Mouse (Mus musculus): ENCODE results near the gene Olfr994. TPM values are rescaled to one million over a fixed set of nuclear protein-coding genes. Genes with fewer than 3 reads are reported as not detected.

The Olfr994 gene
- polyA plus RNA-seq (2012; rRNA removed) = not detected in 2 replicates

GRCm38 (mm10) chr2:85436351-85436750 lies at the start of gene Olfr994:
TSS of gene Olfr994 (minus strand) at chr2:85436451.
- DNase-seq (ENCODE audit: low read depth) = no peak
- TF ChIP-seq CTCF (IDR thresholded peaks at IDR 0.05; ENCODE audit: borderline replicate concordance, extremely low read depth, insufficient read depth, insufficient read length) (no peak), POLR2A (IDR thresholded peaks at IDR 0.05; ENCODE audit: borderline replicate concordance, extremely low read depth, insufficient read depth, insufficient read length, poor library complexity, severe bottlenecking) (no peak)

GRCm38 (mm10) chr2:85466801-85467325 lies 30.6 kb upstream of the Olfr994 start:
- no peak for DNase-seq (ENCODE audit: low read depth)
- TF ChIP-seq CTCF (IDR thresholded peaks at IDR 0.05; ENCODE audit: borderline replicate concordance, extremely low read depth, insufficient read depth, insufficient read length) (no peak), POLR2A (IDR thresholded peaks at IDR 0.05; ENCODE audit: borderline replicate concordance, extremely low read depth, insufficient read depth, insufficient read length, poor library complexity, severe bottlenecking) (no peak)

- no peak for DNase-seq (ENCODE audit: low read depth)
- TF ChIP-seq POLR2A (IDR thresholded peaks at IDR 0.05; ENCODE audit: borderline replicate concordance, extremely low read depth, insufficient read depth, insufficient read length, poor library complexity, severe bottlenecking) (no peak), CTCF (IDR thresholded peaks at IDR 0.05; ENCODE audit: borderline replicate concordance, extremely low read depth, insufficient read depth, insufficient read length) (no peak)
These were observed 7.3 kb upstream of the Olfr994 start, which contains the start of gene Olfr995 for GRCm38 (mm10) chr2:85443539-85443938. TSS of gene Olfr995 (minus strand) at chr2:85443639.

- DNase-seq (ENCODE audit: low read depth) = no peak
- no peak for TF ChIP-seq POLR2A (IDR thresholded peaks at IDR 0.05; ENCODE audit: borderline replicate concordance, extremely low read depth, insufficient read depth, insufficient read length, poor library complexity, severe bottlenecking)
- TF ChIP-seq CTCF (IDR thresholded peaks at IDR 0.05; ENCODE audit: borderline replicate concordance, extremely low read depth, insufficient read depth, insufficient read length) = no peak
These were observed 6.3 kb upstream of the Olfr994 start for GRCm38 (mm10) chr2:85442546-85442945.

- no peak for DNase-seq (ENCODE audit: low read depth)
- TF ChIP-seq POLR2A (IDR thresholded peaks at IDR 0.05; ENCODE audit: borderline replicate concordance, extremely low read depth, insufficient read depth, insufficient read length, poor library complexity, severe bottlenecking) = no peak
- TF ChIP-seq CTCF (IDR thresholded peaks at IDR 0.05; ENCODE audit: borderline replicate concordance, extremely low read depth, insufficient read depth, insufficient read length) = no peak
These were observed 10.4 kb downstream of the Olfr994 start for GRCm38 (mm10) chr2:85425893-85426292.

GRCm38 (mm10) chr2:85414777-85415176 lies 21.5 kb downstream of the Olfr994 start, which contains the start of gene Olfr993:
TSS of gene Olfr993 (minus strand) at chr2:85414877.
- TF ChIP-seq CTCF (IDR thresholded peaks at IDR 0.05; ENCODE audit: borderline replicate concordance, extremely low read depth, insufficient read depth, insufficient read length) (no peak), POLR2A (IDR thresholded peaks at IDR 0.05; ENCODE audit: borderline replicate concordance, extremely low read depth, insufficient read depth, insufficient read length, poor library complexity, severe bottlenecking) (no peak)
- no peak for DNase-seq (ENCODE audit: low read depth)

- DNase-seq (ENCODE audit: low read depth) = no peak
- TF ChIP-seq CTCF (IDR thresholded peaks at IDR 0.05; ENCODE audit: borderline replicate concordance, extremely low read depth, insufficient read depth, insufficient read length) (no peak), POLR2A (IDR thresholded peaks at IDR 0.05; ENCODE audit: borderline replicate concordance, extremely low read depth, insufficient read depth, insufficient read length, poor library complexity, severe bottlenecking) (no peak)
These were observed 26.9 kb downstream of the Olfr994 start, which contains the start of gene Olfr992 for GRCm38 (mm10) chr2:85409369-85409768. TSS of gene Olfr992 (minus strand) at chr2:85409469.

Other genes starting within 250 kb of the Olfr994 start
- gene Lrrc55, start 239.3 kb downstream of the Olfr994 start, polyA plus RNA-seq (2012; rRNA removed) = 16.6 and 20.2 TPM in 2 replicates
- gene Olfr987, start 97.1 kb downstream of the Olfr994 start, polyA plus RNA-seq (2012; rRNA removed) = not detected in 2 replicates
- gene Olfr988, start 73.2 kb downstream of the Olfr994 start, polyA plus RNA-seq (2012; rRNA removed) = not detected in 2 replicates
- gene Olfr992, start 27.0 kb downstream of the Olfr994 start, polyA plus RNA-seq (2012; rRNA removed) = not detected in 2 replicates
- not detected in 2 replicates for gene Olfr993, start 21.6 kb downstream of the Olfr994 start, polyA plus RNA-seq (2012; rRNA removed)
- not detected in 2 replicates for gene Olfr995, start 7.2 kb upstream of the Olfr994 start, polyA plus RNA-seq (2012; rRNA removed)
- gene 4833423E24Rik, start 82.6 kb upstream of the Olfr994 start, polyA plus RNA-seq (2012; rRNA removed) = 0.10 and 0.24 TPM in 2 replicates
- gene Olfr996, start 142.8 kb upstream of the Olfr994 start, polyA plus RNA-seq (2012; rRNA removed) = not detected in 2 replicates
- not detected in 2 replicates for gene Olfr998, start 152.5 kb upstream of the Olfr994 start, polyA plus RNA-seq (2012; rRNA removed)
- not detected in 2 replicates for gene Olfr1000, start 175.5 kb upstream of the Olfr994 start, polyA plus RNA-seq (2012; rRNA removed)
- not detected in 2 replicates for gene Olfr1002, start 214.3 kb upstream of the Olfr994 start, polyA plus RNA-seq (2012; rRNA removed)
- gene Olfr154, start 228.0 kb upstream of the Olfr994 start, polyA plus RNA-seq (2012; rRNA removed) = not detected in 2 replicates
- gene Olfr1006, start 242.3 kb upstream of the Olfr994 start, polyA plus RNA-seq (2012; rRNA removed) = not detected in 2 replicates

Data from brain, embryonic 14.5 days (tissue).